Mouse (Mus musculus): ENCODE results near the gene Rbms2.
"Not testable (repeated sequence)": the region's sequence is repeated elsewhere in the genome, so short reads cannot be mapped to it uniquely, and the experiment has no call there.

The Rbms2 gene

GRCm38 (mm10) chr10:128090651-128091563, 89.2 kb downstream of the Rbms2 start:
- peak; percentile 93 for DNase-seq (ENCODE audit: low spot score)

- DNase-seq (ENCODE audit: low spot score), result no peak
These were observed 90.3 kb downstream of the Rbms2 start for GRCm38 (mm10) chr10:128089842-128090241.

GRCm38 (mm10) chr10:128088181-128088580, 91.9 kb downstream of the Rbms2 start:
- DNase-seq (ENCODE audit: low spot score), result no peak

DNA sequence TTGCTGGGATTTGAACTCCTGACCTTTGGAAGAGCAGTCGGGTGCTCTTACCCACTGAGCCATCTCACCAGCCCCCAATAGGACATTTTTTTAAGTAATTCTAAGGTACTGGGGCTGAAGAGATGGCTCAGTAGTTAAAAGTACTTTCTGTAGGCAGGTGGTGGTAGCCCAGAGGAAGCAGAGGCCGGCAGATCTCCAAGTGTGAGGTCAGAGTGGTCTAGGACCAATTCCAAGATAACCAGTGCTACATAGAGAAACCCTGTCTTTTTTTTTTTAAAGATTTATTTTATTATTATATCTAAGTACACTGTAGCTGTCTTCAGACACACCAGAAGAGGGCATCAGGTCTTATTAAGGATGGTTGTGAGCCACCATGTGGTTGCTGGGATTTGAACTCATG, 92.9 kb downstream of the Rbms2 start:
- not testable (repeated sequence) for DNase-seq (ENCODE audit: low spot score)

GRCm38 (mm10) chr10:128086391-128086790, 93.7 kb downstream of the Rbms2 start:
- DNase-seq (ENCODE audit: low spot score), result no peak

DNA sequence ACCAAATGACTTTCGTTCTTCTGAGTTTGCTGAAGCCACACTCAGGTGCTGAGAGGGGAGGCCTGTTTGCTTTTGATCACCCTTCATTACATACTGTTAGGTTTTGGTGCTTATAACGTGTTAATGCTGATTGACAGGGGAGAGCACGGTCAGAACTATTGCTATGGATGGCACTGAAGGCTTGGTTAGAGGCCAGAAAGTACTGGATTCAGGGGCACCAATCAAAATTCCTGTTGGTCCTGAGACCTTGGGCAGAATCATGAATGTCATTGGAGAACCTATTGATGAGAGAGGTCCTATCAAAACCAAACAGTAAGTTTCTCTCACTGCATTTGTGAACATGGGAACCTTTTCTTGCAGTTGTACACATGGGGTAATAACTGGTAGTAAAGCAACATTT, 95.9 kb downstream of the Rbms2 start:
- DNase-seq (ENCODE audit: low spot score), result no peak

- no peak for DNase-seq (ENCODE audit: low spot score)
These were observed 96.4 kb downstream of the Rbms2 start for GRCm38 (mm10) chr10:128083688-128084087.

DNA sequence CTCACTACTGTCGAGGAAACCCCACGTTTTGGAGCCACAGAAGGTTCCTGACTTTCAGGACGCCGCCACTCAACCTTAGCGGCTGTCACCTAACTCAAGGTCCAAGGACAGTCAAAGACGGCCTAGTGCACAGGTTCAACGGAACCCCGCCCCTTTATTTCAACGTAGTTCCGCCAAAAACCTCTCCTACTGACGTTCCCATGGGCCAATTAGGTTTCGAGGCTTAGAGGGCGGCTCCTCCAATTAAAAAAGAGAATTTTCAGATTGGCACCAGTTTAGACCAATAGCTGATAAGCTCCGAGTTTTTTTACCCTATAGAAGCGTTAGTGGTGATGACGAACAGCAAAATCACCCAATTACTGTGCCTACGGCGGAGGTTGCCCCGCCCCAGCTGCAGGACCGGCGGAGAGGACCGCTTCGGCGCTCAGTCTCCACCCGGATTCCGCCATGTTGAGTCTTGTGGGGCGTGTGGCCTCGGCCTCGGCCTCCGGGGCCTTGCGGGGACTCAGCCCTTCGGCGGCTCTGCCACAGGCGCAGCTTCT, 97.1 kb downstream of the Rbms2 start, which contains the start of gene Atp5b:
Gene Atp5b (plus strand): TSS at position 394 of the 542 bp plus-strand sequence.
- DNase-seq (ENCODE audit: low spot score), result peak; percentile 100

- DNase-seq (ENCODE audit: low spot score), result no peak
These were observed 97.7 kb downstream of the Rbms2 start for GRCm38 (mm10) chr10:128082477-128082808.

DNA sequence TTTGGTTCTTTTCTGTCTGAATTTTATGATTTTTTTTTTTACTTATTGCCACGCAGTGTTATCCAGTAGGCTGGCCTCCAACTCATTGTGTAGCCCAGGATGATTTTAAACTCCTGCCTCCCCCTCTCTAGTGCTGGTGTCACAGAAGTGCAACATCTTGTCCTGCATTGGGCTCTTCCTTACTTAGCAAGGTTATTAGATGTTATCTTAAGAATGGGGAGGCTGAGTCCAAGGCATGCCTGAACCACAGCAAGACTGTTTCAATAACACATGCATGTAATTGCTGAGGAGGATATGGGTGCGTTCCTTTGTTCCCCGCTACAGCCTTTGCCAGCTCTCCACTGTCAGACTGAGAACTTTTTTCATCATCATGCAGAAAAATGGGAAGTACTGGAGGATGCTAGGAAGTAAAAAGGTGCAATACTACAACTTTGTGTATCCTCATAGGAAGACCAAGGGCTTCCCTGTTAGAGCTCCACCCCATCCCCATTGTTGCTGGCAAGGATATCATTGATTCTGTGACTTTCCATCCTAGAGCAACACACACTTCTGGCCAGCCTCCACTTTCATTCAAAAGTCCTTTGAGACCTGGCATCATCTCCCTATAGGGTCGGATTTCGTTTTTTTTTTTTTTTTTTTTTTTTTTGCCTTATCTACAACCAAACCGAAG, 98.2 kb downstream of the Rbms2 start:
- DNase-seq (ENCODE audit: low spot score), result no peak
